Mouse (Mus musculus) stomach, embryonic 14.5 days (tissue): ENCODE data around the gene Dmac1. TPM values are rescaled to one million over a fixed set of nuclear protein-coding genes. Genes with fewer than 3 reads are reported as not detected.

Experiments used
- ATAC-seq: fragments of 200-750 bp; cut with Nextera tagmentation; 2 replicates; pipeline ENCODE4 v1.8.0; 2017; ENCODE audit warnings: low read depth, moderate TSS enrichment; ENCODE audit not compliant: insufficient number of reproducible peaks, insufficient read depth, low FRiP score
- H3K27ac ChIP-seq: fragments of 300-500 bp; sonication (generic); 2 replicates; pipeline ENCODE4 v1.5.1; 2014; ENCODE audit warnings: mild to moderate bottlenecking, low read length, moderate library complexity, mixed read lengths
- H3K27me3 ChIP-seq: fragments of 300-500 bp; sonication (generic); 2 replicates; pipeline ENCODE4 v1.6.1; 2014; ENCODE audit warnings: low read length, control low read depth, mixed read lengths; ENCODE audit not compliant: control insufficient read depth, insufficient read depth
- H3K36me3 ChIP-seq: fragments of 300-500 bp; sonication (generic); 2 replicates; pipeline ENCODE4 v1.6.1; 2014; ENCODE audit warnings: mild to moderate bottlenecking, control low read depth, low read length, moderate library complexity, mixed read lengths; ENCODE audit not compliant: control insufficient read depth, insufficient read depth
- H3K4me1 ChIP-seq: fragments of 300-500 bp; sonication (generic); 2 replicates; pipeline ENCODE4 v1.6.1; 2014; ENCODE audit warnings: low read length, control low read depth, mixed read lengths; ENCODE audit not compliant: control insufficient read depth, insufficient read depth
- H3K4me2 ChIP-seq: fragments of 300-500 bp; sonication (generic); replicated peaks from 2 replicates; pipeline ENCODE4 v1.6.1; 2014; ENCODE audit warnings: low read depth, low read length, control low read depth
- H3K4me3 ChIP-seq: fragments of 300-500 bp; sonication (generic); 2 replicates; pipeline ENCODE4 v1.5.1; 2014; ENCODE audit warnings: low read depth, low read length, control low read depth
- H3K9ac ChIP-seq: fragments of 300-500 bp; sonication (generic); replicated peaks from 2 replicates; pipeline ENCODE4 v1.6.1; 2014; ENCODE audit warnings: low read depth, mild to moderate bottlenecking, control low read depth, low read length, moderate library complexity, mixed read lengths
- H3K9me3 ChIP-seq: fragments of 300-500 bp; sonication (generic); 2 replicates; pipeline ENCODE4 v1.6.1; 2016; ENCODE audit warnings: low read depth, low read length, control low read depth; ENCODE audit not compliant: control insufficient read depth
- WGBS: fragments of 180-500 bp; shearing (Covaris S2); extraction: QIAGEN DNeasy Blood & Tissue Kit; methylation state at CpG from one replicate; pipeline ENCODE4 v1.1.7; 2014; 5-methylcytosine and 5-hydroxymethylcytosine counted together
- polyA plus RNA-seq: library from polyadenylated mRNA; unstranded; fragments of >200 nt; fragmentation: Nextera tagmentation; extraction: Ambion mirVana; gene quantifications from 2 replicates; pipeline ENCODE4 v1.2.1, GENCODE M21; 2014

Gene Dmac1
- polyA plus RNA-seq, result 122 and 137 TPM in 2 replicates

DNA sequence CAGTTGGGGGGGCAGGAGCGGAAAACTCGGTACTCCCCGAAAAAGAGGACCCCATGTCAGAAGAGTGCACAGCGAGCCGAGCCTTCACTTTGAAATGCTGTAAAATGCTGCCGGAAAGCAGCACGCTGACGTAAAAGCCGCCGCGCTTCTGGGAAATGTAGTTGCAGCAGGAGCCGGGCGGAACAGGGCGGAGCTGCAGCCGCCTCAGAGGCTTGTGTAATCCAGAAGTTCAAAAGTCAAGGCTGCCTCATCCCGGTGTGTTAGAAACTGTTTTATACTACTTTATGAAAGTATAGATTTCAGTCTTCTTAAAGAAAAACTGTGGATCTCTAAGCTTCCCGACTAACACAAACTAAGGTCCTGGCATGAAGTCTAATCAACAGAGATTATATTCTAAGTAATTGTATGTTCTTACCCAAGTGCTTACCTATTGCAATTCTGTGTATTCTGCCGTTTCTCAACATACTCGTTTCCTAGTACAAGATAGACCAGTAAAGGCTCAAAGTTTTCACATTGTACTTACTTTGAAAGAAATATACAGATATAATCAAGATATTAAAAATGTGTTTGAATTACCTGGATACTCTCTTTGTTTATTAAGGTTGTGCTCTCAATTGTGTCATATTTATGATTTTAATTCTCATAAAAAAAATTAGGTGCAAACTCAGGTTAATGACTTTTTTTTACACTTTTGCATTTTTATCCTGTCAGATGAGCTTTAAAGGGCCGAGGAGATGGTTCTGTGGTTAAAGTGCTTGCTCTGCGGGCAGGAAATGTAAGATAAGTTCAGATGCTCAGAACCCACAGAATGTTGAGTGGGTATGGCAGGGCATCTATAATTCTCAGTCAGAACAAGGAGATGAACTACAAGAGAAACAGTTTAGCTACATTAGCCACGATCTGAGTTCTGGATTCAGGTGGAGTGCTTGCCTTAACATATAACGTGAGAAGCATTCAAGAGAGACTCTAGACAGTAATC is at the start of gene Dmac1:
TSS of gene Dmac1 (minus strand) at position 109 of the 979 bp plus-strand sequence.
- no peaks in the 10 kb centered on the region for H3K4me1 ChIP-seq
- no peak within 1 kb of the TSS for H3K27ac ChIP-seq
- H3K4me2 ChIP-seq, result peak within 1 kb of the TSS; percentile 76
- H3K4me3 ChIP-seq, result peak within 1 kb of the TSS; percentile 79
- ATAC-seq, result peak; percentile 96
- peak within 1 kb of the TSS; percentile 71 for H3K9ac ChIP-seq
- H3K9me3 ChIP-seq, result no peaks in the 10 kb centered on the region
- 15% methylated on average over 23 of the region's 23 CpGs for WGBS
- H3K27me3 ChIP-seq, result no peaks in the 10 kb centered on the region
- H3K36me3 ChIP-seq, result peaks cover 3% of the 10 kb centered on the region; the same call in 1 of the 2 replicates

DNA sequence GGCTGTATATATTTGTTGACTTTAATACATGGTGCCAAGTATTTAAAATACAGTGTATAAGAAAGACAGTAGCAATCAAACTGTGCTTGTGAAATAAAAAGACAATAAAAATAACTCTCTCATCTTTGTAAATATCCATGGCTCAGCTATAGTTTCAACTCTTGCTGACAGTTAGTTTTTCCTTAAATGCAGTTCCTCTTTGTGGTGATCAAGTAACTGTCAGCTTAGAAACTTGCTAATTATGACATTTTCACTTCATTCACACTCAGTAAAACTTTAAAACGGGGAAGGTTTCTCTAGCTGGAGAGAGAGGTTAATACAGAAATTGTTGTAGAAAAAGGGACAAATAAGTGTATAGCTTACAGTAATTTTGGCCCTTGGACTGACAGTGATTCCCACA is 37.3 kb upstream of the Dmac1 start:
- H3K9me3 ChIP-seq, result no peaks in the 10 kb centered on the region
- 79% methylated on average over 1 of the region's 1 CpGs for WGBS
- no peak overlapping the region for H3K4me3 ChIP-seq
- H3K9ac ChIP-seq, result no peak overlapping the region
- H3K4me1 ChIP-seq, result no peaks in the 10 kb centered on the region
- H3K27me3 ChIP-seq, result no peaks in the 10 kb centered on the region
- no peak overlapping the region for H3K4me2 ChIP-seq
- H3K27ac ChIP-seq, result no peak overlapping the region
- ATAC-seq, result no peak
- H3K36me3 ChIP-seq, result no peaks in the 10 kb centered on the region

DNA sequence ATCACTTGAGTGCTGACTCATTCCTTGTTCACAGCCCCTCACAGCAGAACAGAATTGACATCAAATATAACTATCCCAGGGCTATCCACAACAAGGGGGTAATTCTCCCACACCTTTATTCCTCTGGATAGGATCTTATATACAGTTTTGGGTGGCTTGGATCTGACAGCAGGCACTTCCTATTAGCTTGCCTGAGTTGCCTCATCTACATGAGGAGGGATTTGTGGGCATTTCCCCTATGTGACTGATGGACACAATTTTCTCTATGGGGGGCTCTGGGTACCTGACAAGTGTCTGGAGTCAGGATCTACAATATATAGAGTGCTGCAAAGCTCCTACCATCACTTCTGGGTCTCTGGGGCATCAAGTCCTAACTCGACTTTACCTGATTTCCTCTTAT is 36.9 kb upstream of the Dmac1 start:
- H3K9me3 ChIP-seq, result no peaks in the 10 kb centered on the region
- H3K27ac ChIP-seq, result no peak overlapping the region
- H3K4me3 ChIP-seq, result no peak overlapping the region
- H3K27me3 ChIP-seq, result no peaks in the 10 kb centered on the region
- WGBS, result 89% methylated on average over 1 of the region's 1 CpGs
- no peak overlapping the region for H3K9ac ChIP-seq
- H3K4me1 ChIP-seq, result no peaks in the 10 kb centered on the region
- ATAC-seq, result no peak
- H3K36me3 ChIP-seq, result no peaks in the 10 kb centered on the region
- no peak overlapping the region for H3K4me2 ChIP-seq

DNA sequence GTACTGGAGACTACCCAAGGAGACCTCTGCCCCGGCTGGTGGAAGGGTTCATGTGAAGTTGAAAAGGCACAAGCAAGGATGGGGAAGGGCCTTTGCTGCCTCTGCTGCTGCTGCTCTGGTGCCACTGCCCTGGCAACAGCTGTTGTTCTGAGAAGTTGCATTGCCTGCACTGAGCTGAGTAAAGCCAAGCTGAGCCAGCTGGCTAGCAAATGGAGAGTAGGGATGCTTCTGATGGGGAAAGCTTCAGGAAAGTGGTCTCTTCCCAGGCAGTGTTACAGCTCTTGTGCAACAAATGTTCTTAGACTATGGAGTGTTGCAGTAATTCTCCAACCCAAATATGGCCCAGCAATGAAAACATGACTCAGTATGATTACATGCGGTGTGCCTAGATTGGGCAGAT is 33.8 kb upstream of the Dmac1 start:
- no peak overlapping the region for H3K27ac ChIP-seq
- ATAC-seq, result no peak

DNA sequence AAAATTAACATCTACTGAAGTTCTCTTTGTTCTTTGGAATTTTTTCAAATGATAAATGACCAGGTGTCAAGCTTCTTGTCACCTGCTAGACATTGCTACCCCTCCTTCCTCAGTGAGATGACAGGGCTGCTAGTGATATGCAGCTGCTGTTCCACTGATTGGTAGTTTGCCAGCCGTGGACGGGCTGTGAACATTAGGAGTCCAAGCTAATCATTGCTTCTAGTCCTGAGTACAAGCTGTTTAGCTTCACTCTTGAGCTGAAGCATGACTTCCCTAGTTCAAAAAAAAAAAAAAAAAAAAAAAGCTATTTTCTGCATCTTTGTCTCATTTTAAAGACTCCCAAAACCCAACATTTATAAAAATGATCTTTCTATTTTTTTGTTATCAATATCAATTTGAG is 33.2 kb upstream of the Dmac1 start:
- Histone ChIP-seq H3K9me3 (no peaks in the 10 kb centered on the region), H3K27me3 (no peaks in the 10 kb centered on the region), H3K4me3 (no peak overlapping the region), H3K9ac (no peak overlapping the region), H3K4me2 (no peak overlapping the region), H3K27ac (no peak overlapping the region), H3K36me3 (no peaks in the 10 kb centered on the region), H3K4me1 (no peaks in the 10 kb centered on the region)
- no peak for ATAC-seq
- 51% methylated on average over 2 of the region's 2 CpGs for WGBS

More for the DNA sequence above, 33.8 kb upstream of the Dmac1 start:
- Histone ChIP-seq H3K9me3 (no peaks in the 10 kb centered on the region), H3K4me2 (no peak overlapping the region), H3K9ac (no peak overlapping the region), H3K4me1 (no peaks in the 10 kb centered on the region), H3K36me3 (no peaks in the 10 kb centered on the region), H3K27me3 (no peaks in the 10 kb centered on the region), H3K4me3 (no peak overlapping the region)
- WGBS, result 89% methylated on average over 2 of the region's 2 CpGs

DNA sequence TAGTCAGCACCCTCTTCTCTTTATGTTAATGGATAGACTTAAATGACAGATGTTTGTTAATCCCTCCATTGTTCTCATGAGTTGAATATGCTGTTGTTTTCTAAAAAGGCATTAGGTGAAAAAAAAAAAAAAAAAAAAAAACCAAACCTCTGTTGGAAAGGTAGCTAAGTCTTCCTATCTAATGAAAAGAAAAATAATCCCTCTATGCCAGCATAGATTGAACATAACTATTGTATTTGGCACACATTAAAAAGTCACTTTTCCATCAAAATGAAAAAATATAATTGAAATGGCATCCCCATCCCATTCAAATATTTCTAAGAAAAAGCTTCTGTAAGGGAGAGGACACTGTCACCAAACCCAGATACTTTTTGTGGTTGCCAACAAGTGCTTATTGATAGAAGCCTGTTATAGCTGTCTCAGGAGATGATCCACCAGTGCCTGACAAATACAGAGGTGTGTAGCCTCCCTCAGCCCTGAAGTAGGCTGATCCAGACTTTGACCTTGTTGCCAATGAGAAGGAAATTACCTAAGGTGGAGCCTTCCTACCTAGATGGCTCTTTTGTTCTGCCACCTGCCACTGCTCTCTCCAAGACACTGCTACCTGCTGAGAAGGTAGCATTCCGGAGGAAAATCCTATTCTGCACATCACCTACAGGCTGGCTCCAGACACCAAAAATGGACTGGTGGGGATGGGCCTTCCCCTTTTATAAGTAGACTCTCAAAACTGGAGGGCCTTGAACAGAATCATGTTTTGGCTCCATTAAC is 22.3 kb upstream of the Dmac1 start:
- Histone ChIP-seq H3K9me3 (no peaks in the 10 kb centered on the region), H3K27me3 (no peaks in the 10 kb centered on the region), H3K4me2 (no peak overlapping the region), H3K4me1 (no peaks in the 10 kb centered on the region), H3K36me3 (no peaks in the 10 kb centered on the region), H3K27ac (no peak overlapping the region), H3K9ac (no peak overlapping the region), H3K4me3 (no peak overlapping the region)
- WGBS, result 86% methylated on average over 1 of the region's 1 CpGs
- ATAC-seq, result no peak

DNA sequence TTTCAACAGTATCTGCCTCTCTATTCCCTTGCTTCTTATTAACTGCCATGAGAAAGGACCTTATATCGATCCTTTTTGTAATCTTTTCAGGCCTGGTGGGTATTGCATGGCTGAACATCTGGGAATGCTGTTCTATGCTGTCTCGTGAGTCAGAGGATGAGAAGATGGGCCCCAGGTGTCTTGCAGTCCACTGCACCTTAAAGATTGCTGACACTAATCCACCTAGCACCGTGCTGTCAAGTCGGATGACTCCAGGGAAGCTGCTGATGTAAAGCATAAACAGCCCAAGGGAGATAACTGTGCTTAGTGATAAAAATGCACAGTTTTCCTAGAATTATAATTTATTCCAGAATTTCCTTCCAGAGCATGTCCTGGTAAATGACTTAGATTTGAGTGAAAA is 14.2 kb upstream of the Dmac1 start:
- Histone ChIP-seq H3K4me1 (no peaks in the 10 kb centered on the region), H3K9ac (no peak overlapping the region), H3K27me3 (no peaks in the 10 kb centered on the region), H3K4me2 (no peak overlapping the region), H3K36me3 (no peaks in the 10 kb centered on the region), H3K9me3 (no peaks in the 10 kb centered on the region), H3K4me3 (no peak overlapping the region), H3K27ac (no peak overlapping the region)
- 51% methylated on average over 4 of the region's 4 CpGs for WGBS
- no peak for ATAC-seq

DNA sequence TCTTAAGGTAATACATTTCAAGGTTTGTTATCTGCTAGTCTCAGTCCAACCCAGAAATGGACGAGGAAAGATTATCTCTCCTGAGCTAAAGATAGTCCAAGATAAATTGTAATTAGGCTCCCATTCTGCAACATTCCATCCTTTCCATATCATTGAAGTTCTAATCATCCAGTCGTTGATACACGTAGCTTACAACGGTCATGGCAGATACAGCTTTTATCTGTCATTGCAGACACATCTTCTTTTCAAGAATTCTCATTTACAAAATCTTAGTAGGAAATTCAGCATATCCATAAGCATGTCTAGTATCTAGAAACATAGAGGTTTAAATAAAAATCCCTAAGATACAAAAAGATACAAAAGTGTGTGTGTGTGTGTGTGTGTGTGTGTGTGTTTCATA is 13.0 kb upstream of the Dmac1 start:
- Histone ChIP-seq H3K4me1 (no peaks in the 10 kb centered on the region), H3K27me3 (no peaks in the 10 kb centered on the region), H3K36me3 (no peaks in the 10 kb centered on the region), H3K27ac (no peak overlapping the region), H3K4me3 (no peak overlapping the region), H3K4me2 (no peak overlapping the region), H3K9ac (no peak overlapping the region), H3K9me3 (no peaks in the 10 kb centered on the region)
- 72% methylated on average over 4 of the region's 4 CpGs for WGBS
- ATAC-seq, result no peak
